Mouse (Mus musculus): ENCODE measurements around the gene Aurkb.
"Not testable (repeated sequence)": the region's sequence is repeated elsewhere in the genome, so short reads cannot be mapped to it uniquely, and the experiment has no call there.

Aurkb gene

DNA sequence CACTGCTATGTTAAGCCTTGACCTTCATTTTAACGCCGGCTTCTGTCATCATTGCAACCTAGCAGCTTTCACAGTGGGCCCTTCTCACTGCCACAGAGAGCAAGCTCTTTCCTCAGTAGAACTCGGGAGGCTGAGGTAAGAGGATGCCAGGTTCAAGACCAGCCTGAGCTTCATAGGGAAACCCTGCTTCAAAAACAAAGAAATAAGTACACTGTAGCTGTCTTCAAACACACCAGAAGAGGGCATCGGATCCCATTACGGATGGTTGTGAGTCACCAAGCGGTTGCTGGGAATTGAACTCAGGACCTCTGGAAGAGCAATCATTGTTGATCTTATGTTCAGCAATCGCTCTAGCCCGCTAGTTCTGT, 35.4 kb downstream of the Aurkb start:
- DNase-seq (ENCODE audit: low spot score in 2 of 2) = no peak

DNA sequence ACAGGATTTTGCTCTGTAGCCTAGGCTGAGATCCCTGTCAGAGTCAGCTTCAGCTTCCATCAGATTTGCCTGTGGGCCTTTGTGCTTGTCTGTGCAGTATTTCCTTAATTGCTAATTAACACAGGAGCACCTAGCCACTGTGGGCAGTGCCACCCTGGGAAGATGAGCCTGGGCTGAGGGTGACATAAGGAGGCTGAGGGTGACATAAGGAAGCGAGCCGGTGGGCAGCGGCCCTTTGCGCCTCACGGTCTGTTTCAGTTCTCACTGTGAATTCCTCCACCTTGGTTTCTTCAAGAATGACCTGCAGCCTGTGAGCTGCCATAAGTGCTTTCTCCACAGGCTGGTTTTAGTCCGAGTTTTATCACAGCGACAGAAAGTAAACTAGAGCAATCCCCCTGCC, 36.2 kb downstream of the Aurkb start:
- no peak for DNase-seq (ENCODE audit: low spot score in 2 of 2)

DNA sequence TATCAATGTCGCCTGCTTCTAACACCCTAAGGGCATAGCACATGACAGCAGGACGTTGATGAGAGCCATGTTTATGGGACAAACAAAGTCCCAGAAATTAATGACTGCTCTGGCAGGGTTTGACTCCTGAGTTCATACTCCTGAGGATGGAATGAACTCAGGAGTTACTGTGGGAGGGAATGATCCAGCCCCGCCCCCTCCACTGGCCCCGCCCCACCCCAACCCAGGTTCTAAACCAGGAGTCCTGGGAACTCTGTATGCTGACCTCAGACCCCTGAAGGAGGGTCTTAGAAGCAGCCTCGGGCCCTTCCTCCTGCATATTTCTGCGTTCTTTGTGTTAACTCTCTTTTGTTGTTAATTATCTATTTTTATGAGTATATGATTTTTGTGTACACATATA, 40.2 kb downstream of the Aurkb start:
- DNase-seq (ENCODE audit: low spot score in 2 of 2) = no peak

DNA sequence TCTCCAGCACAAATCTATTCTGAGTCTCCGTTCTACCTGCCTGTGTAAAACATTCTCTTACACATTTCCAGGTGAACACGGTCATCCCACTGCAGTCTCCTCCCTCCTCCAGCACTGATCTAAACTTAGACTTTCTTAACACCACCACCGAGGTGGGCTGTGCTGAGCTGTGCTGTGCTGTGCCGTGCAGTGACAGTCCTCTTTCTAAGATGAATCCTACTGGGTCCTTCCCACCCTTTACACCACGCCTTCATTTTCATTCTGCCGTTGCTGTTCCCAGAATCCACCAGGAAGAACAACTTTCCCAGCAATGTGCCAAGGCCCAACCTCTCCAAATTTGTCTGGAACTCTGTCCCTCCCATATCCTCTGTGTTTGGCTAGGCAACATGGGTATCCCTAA, 40.9 kb downstream of the Aurkb start:
- no peak for DNase-seq (ENCODE audit: low spot score in 2 of 2)

DNA sequence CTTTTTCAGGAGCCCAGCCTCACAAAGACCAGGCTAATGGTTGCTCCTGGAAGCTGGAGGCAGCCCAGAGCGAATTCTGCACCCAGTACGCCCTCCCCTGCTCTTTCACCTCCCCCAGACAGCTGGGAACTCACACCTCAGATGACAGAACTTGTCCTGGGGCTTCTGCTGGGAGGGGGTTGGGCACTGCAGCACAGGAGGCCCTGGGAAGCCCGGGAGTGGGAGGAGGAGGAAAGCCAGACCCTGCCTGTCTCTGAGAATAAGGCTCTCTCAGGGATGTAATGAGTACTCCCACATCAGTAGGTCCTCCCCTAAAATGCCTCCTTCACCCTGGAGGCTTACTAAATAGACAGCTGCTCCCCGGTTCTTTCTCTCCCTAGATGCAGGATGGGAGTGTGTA, 41.6 kb downstream of the Aurkb start:
- no peak for DNase-seq (ENCODE audit: low spot score in 2 of 2)

DNA sequence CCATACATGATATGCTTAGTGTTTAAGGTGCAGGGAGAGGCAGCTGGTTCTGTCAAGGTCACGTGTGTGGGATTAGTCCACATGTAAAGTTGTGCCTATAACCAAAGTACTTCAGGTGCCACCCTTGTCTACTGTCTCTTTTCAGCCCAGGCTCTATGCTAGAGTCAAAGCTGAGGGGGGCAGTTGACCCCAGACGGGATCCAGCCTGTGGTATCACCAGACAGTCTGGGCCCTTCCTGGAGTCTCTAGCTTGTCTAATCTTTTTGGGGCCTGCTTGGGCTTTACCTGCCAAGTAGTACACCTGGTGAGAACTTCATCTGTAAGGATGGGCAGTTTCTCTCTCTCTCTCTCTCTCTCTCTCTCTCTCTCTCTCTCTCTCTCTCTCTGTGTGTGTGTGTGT, 42.1 kb downstream of the Aurkb start:
- no peak for DNase-seq (ENCODE audit: low spot score in 2 of 2)

DNA sequence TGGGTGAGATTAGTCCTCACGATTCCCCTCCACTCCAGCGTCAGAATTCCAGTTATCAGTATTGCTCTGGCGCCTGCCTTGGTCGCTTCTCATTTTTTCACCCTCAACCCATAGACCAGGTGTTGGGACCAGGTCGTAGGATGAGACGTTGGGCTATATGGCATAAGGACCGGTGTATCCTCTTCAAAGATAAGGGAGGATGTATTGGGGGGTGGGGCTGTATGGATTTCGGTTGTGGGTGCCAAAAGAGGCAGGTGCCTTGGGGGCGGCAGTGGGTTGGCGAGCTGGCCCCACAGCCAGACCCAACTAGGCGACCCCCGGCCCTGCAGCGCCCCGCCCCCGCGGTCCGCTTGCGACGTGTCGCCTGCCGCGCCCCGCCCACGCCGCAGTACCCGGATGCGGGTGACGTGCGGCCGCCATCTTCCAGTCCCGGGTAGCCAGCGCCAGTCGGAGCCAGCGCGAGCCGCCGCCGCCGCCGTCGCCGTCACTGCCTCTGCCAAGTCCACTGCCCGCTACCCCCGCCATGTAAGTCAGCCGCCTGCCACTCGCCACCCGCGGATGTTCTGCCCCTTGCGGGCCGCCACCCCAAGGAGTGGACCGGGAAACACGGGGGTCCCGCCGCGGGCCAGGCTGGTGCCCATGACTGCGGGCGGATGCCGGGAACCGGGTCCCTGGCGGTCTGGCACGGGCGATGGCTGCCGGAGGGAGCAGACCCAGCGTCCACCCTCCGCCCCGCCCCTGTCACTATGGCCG, 42.8 kb downstream of the Aurkb start, which contains the start of gene Vamp2:
Vamp2 (plus strand) TSS at position 388 of the 753 bp plus-strand sequence.
- peak; percentile 92 for DNase-seq (ENCODE audit: low spot score in 2 of 2)

DNA sequence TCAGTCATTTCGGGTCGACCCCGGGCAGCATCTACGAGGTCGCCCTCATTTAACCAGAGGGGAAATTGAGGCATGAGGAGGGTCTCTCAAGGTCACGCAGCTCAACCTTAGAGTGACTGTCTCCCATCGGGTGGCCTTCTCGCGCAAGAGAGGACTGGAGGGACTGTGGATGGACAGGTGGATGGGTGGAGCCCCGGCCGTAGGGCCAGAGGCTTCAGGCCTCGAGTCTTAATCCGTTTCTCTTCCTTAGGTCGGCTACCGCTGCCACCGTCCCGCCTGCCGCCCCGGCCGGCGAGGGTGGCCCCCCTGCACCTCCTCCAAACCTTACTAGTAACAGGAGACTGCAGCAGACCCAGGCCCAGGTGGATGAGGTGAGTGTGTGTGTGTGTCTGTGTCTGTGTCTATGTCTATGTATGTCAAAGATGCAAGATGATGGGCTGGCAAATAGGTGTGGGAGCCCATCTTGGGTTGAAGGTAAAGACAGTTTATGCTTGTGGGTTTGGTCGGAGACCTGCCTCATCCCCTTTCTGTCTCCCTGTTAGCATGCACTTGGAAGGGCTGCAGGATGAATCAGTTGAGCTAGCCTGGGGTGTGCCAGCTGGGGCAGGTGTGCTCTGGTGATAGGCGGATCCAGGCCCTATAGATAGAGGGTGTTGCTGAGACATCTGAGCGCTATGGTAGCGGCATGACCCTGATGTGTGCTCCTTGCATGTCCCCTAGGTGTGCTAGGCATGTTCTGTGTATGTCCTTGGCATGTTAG, 43.6 kb downstream of the Aurkb start:
- no peak for DNase-seq (ENCODE audit: low spot score in 2 of 2)

DNA sequence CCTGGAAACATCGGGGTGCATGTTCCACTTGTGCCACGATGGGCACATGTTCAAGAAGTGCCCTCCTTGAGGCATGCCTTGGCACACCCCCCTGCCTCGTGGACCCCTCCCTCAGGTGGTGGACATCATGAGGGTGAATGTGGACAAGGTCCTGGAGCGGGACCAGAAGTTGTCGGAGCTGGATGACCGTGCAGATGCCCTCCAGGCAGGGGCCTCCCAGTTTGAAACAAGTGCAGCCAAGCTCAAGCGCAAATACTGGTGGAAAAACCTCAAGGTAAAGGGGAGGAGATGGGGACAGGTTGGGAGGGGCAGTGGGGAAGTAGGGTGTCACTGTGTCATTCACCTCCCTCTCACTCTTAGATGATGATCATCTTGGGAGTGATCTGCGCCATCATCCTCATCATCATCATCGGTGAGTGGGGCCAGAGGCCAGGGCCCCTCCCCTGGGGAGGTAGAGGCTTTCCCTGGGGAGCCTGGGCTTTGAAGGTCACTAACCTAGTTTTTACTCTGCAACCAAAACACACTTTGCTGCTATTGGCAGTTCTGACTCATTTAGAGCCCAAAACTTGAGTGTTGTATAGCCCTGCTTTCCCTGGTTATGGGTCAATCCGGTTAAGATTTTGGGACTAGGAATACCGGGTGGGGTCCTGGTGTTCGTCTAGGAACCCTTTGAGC, 44.3 kb downstream of the Aurkb start:
- no peak for DNase-seq (ENCODE audit: low spot score in 2 of 2)

DNA sequence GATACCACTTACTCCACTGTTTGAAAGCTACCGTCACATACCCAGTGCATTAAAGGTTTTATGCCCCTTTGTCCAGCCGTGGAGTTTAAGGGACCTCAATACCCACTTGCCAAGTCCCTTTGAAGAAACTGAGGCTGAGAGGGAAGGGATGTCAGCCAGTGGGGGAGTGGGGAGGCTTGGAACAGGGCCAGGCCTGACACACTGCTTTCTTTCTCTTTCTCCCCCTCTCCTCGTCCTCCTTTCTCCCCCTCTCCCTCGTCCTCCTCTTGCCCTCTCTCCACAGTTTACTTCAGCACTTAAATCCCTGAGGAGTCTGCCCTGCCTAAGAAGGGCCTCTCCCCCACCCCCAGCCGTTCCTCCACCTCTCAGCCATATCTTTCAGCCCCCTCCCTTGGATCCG, 44.9 kb downstream of the Aurkb start:
- no peak for DNase-seq (ENCODE audit: low spot score in 2 of 2)

DNA sequence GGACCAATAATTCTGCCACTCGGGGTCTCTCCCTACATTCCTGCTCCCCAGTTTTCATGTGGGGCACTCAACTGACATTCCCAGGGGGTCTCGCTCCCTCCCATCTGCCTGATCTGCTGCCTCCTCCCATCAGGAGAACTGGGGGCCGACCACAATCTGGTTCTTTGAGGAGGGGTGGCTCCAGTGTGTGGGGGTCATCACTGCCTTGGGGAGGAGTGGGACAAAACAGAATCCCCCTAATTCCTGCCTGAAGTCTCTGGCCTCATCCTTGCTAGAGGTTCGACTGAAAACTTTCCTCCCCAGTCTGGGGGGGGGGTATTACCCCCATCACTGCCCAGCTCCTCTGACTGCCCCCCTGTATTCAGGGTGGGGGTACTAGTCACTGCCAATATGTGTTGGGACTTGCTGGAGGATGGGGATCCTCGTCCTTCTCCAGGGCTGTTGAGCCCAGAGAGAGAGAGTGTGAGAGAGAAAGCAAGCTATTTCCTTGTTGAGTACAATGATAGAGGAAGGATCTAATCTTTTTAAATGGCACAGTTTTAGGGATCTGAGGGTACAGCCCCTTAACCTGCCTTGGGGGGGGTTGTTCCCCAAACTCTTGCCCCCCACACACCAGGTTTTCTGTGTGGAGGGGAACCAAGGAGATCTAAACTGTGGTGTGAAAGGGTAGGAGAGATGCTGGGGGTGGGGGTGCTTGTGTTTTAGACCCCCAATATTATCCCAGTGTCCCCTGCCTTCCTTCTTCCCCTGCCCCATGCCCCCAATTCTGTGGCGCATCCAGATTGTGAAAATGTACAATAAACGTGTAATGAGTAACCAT, 46.3 kb downstream of the Aurkb start:
- DNase-seq (ENCODE audit: low spot score in 2 of 2) = no peak

DNA sequence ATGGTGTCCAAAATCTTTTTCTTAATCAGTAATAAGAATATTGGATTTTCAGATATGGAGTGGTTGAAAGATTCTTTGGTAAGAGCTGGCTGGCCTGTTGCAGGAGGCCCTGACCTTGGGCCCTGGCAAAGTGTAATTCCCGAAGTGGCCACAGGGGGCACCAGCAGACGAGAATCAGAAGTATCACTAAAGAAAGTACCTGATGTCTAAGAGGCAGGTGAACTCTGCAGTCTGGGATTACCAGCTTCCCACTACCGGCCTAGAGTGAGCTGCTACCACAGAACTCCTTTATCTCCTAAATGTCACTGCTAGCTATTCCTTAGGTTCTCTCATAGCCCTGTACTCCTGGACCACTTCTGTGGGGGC, 46.9 kb downstream of the Aurkb start:
- DNase-seq (ENCODE audit: low spot score in 2 of 2) = peak in 1 of 2 experiments; percentile 76

DNA sequence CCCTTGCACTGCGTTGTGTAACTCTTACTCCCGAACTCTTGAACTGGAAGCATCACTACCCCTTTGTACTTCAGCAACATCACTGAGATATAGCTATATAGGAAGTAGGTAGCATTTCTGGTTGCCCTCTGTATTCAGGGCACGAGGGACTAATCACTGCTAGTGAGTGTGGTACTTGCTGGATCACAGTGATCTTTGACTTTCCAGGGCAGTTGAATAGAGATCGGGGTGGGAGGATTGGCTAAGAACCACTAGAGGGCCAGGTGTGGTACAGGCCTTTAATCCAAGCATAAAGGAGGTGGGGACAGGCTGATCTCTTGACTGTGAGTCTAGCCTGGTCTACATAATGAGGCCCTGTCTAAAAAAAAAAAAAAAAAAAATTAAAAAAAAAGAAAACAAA, 47.4 kb downstream of the Aurkb start:
- DNase-seq (ENCODE audit: low spot score in 2 of 2) = no peak

DNA sequence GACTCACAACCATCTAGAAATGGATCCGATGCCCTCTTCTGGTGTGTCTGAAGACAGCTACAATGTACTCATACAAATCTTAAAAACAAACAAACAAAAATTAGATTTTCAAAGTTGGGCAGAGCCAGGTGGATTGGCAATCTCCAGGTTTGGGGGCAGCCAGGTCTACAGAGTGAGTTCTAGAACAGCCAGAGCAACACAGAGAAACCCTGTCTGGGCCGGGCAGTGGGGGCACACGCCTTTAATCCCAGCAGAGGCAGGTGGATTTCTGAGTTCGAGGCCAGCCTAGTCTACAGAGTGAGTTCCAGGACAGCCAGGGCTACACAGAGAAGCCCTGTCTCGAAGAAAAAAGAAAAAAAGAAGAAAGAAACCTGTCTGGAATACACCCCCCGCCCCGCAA, 48.4 kb downstream of the Aurkb start:
- DNase-seq (ENCODE audit: low spot score in 2 of 2) = not testable (repeated sequence)

DNA sequence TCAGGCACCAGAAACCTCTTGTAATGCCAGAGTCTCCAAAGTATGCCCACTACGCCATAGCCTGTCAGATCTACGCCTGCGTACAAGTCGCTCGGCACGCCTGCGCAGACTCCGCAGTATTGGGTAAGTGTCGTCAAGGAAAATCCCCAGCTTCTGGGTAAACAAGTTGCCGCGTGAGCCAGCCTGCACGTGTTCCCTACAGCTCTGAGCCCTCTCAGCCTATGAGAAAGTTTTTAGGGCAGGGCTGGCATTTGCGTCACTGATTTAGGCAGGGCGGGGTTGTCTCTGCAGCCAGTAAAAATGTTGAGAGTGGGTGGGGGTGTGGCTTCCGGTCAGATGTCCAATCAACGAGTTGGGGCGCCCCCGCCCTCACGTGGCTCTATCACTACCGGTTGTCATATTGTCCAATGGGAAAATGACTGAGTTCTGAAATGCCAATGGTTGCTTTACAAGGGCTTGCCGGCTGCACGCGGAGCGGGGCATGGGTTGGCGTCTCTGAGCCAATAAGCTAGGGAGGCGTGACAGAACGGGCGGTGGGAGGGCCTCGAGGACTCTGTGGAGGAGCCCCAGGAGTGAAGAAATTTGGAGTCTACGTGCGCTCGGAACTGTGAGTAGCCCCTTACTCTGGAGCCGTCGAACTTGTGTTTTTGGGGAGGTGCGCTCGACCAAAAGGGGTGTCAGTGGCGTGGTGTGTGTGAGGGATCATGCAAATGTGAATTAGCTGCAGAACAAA, 49.4 kb downstream of the Aurkb start, which contains the start of gene Per1:
Per1 (plus strand) TSS at position 521 of the 733 bp plus-strand sequence.
- peak; percentile 99 for DNase-seq (ENCODE audit: low spot score in 2 of 2)

DNA sequence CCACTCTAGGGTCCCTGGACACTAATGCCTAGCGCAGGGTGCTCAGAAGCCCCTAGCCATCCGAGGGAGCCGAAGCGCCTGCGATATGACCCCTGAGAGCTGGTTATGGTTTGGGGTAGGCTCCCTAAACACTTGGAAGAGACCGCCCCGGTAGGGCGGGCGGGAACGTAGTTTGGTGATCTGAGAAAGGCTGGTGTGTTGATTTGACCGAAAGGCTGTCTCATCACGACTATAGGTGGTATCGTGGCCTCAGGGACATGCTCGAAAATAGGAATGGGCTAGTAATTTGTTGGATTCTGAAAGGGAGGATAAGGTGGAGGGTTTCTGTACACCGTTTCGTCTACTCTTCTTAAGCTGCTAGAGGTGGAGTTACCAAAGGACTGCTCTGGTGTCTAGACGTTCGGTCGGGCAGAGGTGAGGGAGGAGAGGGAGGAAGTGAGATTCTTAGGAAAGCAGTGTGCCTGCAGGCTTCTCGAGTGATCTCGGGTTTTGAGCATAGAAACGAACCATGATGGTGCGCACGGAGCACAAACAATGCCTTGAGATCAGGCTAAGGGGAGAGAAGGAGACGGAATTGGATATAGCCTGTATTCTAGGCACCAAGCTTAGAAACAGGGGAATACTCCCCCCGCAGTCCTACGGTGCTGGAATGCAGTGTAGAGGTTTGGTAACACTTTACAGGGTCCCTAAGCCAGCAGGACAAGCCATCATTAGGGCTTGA, 50.2 kb downstream of the Aurkb start:
- DNase-seq (ENCODE audit: low spot score in 2 of 2) = no peak

DNA sequence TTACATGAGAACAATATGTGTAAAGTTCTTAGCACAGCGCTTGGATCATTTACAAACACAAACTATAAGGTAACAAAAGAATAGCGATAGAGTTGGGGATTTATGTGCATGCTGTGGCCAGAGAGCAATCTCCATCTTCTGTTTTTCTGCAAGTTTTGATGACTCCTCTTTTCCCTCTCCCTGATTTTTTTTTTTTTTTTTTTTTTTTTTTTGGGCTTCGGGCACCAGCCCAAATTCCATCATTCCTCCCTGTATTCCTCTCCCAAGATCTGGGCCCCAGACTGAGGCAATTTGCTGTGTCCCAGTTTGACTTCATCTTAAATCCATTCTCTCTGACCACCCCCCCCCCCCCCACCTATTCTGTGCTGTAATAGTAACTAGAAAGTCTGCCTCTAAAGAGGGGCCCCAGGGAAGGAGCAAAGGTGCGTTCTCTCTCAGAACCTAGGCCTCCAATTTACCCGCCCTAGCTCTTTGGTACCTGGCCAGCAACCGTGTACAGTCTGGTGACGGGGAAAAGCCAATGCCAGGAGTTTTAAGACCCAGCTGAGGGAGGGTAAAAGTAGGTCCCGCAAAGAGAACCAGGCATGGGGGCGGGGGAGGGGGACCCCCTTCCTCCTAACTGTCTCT, 51.0 kb downstream of the Aurkb start:
- DNase-seq (ENCODE audit: low spot score in 2 of 2) = no peak

DNA sequence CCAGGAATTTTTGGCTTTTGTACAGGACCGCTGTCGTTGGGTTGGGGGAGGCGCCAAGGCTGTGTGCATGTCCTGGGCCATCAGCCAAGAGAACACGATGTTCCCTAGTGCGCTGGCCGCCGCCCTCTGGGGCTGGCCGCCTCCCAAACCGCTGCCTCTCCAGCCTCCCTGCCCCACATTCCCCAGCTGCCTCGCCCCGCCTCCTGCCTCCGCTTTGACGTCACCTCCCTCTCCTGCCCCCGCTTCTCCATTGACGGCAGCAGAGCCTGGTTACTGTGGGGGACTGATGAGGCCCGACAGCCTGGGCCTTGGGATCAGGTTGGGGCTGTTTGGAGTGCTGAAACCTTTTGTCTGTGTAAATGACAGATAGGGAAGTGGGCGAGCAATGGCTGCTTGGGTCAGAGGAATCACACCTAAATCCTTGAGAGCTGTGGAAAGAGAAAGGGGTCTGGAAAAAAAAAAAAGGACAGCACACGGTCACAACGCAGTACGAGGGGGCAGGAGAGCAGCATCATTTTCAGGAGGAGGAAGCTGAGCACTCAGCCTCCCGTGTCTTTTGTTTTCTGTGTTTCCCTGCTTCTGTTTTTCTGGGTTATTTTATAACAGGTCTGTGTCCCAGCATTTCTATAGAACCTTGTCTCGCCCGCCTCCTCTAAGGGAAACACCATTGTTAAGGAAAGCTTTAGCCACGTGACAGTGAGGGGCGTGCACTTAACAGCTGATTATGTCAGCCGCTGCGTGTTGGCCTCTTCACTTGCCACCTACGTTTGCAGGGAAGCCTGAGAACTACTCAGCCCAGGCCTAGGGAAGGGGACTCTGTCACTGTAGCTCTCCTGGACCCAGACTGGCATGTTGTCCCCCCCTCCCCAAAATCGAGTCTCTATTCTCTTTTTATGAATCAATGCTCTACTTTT, 51.8 kb downstream of the Aurkb start:
- peak; percentile 87 to 97 for DNase-seq (ENCODE audit: low spot score in 2 of 2)

Measured in frontal cortex, postnatal 25 days (tissue).